Mouse (Mus musculus) heart, postnatal 0 days (tissue): ENCODE measurements around the gene Vps13c. TPM values are rescaled to one million over a fixed set of nuclear protein-coding genes. Genes with fewer than 3 reads are reported as not detected.

Experiments used
- ATAC-seq: fragments of 200-750 bp; cut with Nextera tagmentation; 2 replicates; pipeline ENCODE4 v1.8.0; 2017; ENCODE audit warnings: low read depth, moderate number of reproducible peaks, moderate library complexity; ENCODE audit not compliant: insufficient read depth
- DNase-seq: peaks from one replicate; pipeline ENCODE4 v3.0.0-alpha.2; 2016; ENCODE audit warnings: low spot score
- H3K27ac ChIP-seq: fragments of 300-500 bp; sonication (generic); 2 replicates; pipeline ENCODE4 v1.5.1; 2014; ENCODE audit warnings: low read depth, mild to moderate bottlenecking
- H3K27me3 ChIP-seq: fragments of 300-500 bp; sonication (generic); 2 replicates; pipeline ENCODE4 v1.6.1; 2014; ENCODE audit warnings: low read length, mixed read lengths; ENCODE audit not compliant: control insufficient read depth, insufficient read depth
- H3K36me3 ChIP-seq: fragments of 300-500 bp; sonication (generic); replicated peaks from 2 replicates; pipeline ENCODE4 v1.6.1; 2014; ENCODE audit warnings: low read length, mixed read lengths; ENCODE audit not compliant: control insufficient read depth, insufficient read depth
- H3K4me1 ChIP-seq: fragments of 300-500 bp; sonication (generic); 2 replicates; pipeline ENCODE4 v1.6.1; 2014; ENCODE audit warnings: antibody characterized with exemption; ENCODE audit not compliant: control insufficient read depth, insufficient read depth
- H3K4me2 ChIP-seq: fragments of 300-500 bp; sonication (generic); 2 replicates; pipeline ENCODE4 v1.6.1; 2014; ENCODE audit warnings: low read depth, mild to moderate bottlenecking, low read length, moderate library complexity
- H3K4me3 ChIP-seq: fragments of 300-500 bp; sonication (generic); 2 replicates; pipeline ENCODE4 v1.5.1; 2014; ENCODE audit warnings: low read depth, low read length
- H3K9ac ChIP-seq: fragments of 300-500 bp; sonication (generic); replicated peaks from 2 replicates; pipeline ENCODE4 v1.6.1; 2014; ENCODE audit warnings: low read depth, low read length, mixed read lengths
- H3K9me3 ChIP-seq: fragments of 300-500 bp; sonication (generic); replicated peaks from 2 replicates; pipeline ENCODE4 v1.6.1; 2016; ENCODE audit warnings: low read length; ENCODE audit not compliant: control insufficient read depth
- CTCF ChIP-seq: IDR thresholded peaks from 2 replicates; pipeline ENCODE4 v1.5.1; 2016; ENCODE audit warnings: antibody characterized with exemption, control low read depth, low read depth
- EP300 ChIP-seq: IDR thresholded peaks from 2 replicates; pipeline ENCODE4 v1.6.1; 2016; ENCODE audit warnings: antibody characterized with exemption, low read depth
- WGBS: fragments of 180-500 bp; shearing (Covaris S2); extraction: QIAGEN DNeasy Blood & Tissue Kit; methylation state at CpG from one replicate; pipeline ENCODE4 v1.1.7; 2014; 5-methylcytosine and 5-hydroxymethylcytosine counted together
- polyA plus RNA-seq: library from polyadenylated mRNA; unstranded; fragments of >200 nt; fragmentation: Nextera tagmentation; extraction: Ambion mirVana; gene quantifications from 2 replicates; pipeline ENCODE4 v1.2.1, GENCODE M21; 2015
- total RNA-seq: library from RNA; depleted of rRNA; stranded (reverse); fragments of >200 nt; gene quantifications from 2 replicates; pipeline ENCODE4 v1.2.3, GENCODE M21; 2014; ENCODE audit warnings: low replicate concordance

Gene Vps13c
- total and polyA plus RNA-seq, 2 experiments from 2014 or later, result 3.9 to 26.0 TPM

GRCm38 (mm10) chr9:67846089-67846488, 5.9 kb downstream of the Vps13c start:
- H3K4me2 ChIP-seq, result no peak overlapping the region
- 100% methylated on average over 2 of the region's 2 CpGs for WGBS
- ATAC-seq (no peak), DNase-seq (no peak)
- no peak overlapping the region; the same call in 1 of the 2 replicates for H3K27ac ChIP-seq
- H3K27me3 ChIP-seq, result no peaks in the 10 kb centered on the region
- no peak overlapping the region for H3K9ac ChIP-seq
- no peak for TF ChIP-seq CTCF
- no peak for TF ChIP-seq EP300
- H3K9me3 ChIP-seq, result no peaks in the 10 kb centered on the region
- H3K36me3 ChIP-seq, result peaks cover 4% of the 10 kb centered on the region; the same call in 1 of the 2 replicates
- H3K4me1 ChIP-seq, result peaks cover 10% of the 10 kb centered on the region; the same call in 1 of the 2 replicates
- no peak overlapping the region for H3K4me3 ChIP-seq

GRCm38 (mm10) chr9:67847606-67848005, 7.4 kb downstream of the Vps13c start:
- no peak for DNase-seq
- TF ChIP-seq CTCF (no peak), EP300 (no peak)
- 0 out of 2 replicates have a peak, but pooled peaks cover 9% of the 10 kb centered on the region for H3K4me1 ChIP-seq
- H3K4me3 ChIP-seq, result no peak overlapping the region
- H3K36me3 ChIP-seq, result peaks cover 4% of the 10 kb centered on the region; the same call in 1 of the 2 replicates
- no peak for ATAC-seq
- H3K9ac ChIP-seq, result no peak overlapping the region
- H3K4me2 ChIP-seq, result no peak overlapping the region
- H3K27me3 ChIP-seq, result no peaks in the 10 kb centered on the region
- 81% methylated on average over 3 of the region's 3 CpGs for WGBS
- H3K9me3 ChIP-seq, result no peaks in the 10 kb centered on the region
- no peak overlapping the region for H3K27ac ChIP-seq

- Histone ChIP-seq H3K4me3 (no peak overlapping the region), H3K27me3 (no peaks in the 10 kb centered on the region), H3K9ac (no peak overlapping the region), H3K4me2 (no peak overlapping the region), H3K27ac (no peak overlapping the region), H3K4me1 (0 out of 2 replicates have a peak, but pooled peaks cover 5% of the 10 kb centered on the region), H3K9me3 (no peaks in the 10 kb centered on the region), H3K36me3 (peaks cover 4% of the 10 kb centered on the region)
- 70% methylated on average over 12 of the region's 12 CpGs for WGBS
- TF ChIP-seq CTCF, result no peak
- TF ChIP-seq EP300, result no peak
- DNase-seq (no peak), ATAC-seq (no peak)
These were observed 9.2 kb downstream of the Vps13c start for GRCm38 (mm10) chr9:67849397-67849796.

- H3K4me1 ChIP-seq, result 0 out of 2 replicates have a peak, but pooled peaks cover under 1% of the 10 kb centered on the region
- WGBS, result 86% methylated on average over 3 of the region's 3 CpGs
- no peaks in the 10 kb centered on the region for H3K9me3 ChIP-seq
- ATAC-seq (no peak), DNase-seq (no peak)
- H3K27ac ChIP-seq, result no peak overlapping the region
- H3K4me2 ChIP-seq, result no peak overlapping the region
- no peak overlapping the region for H3K9ac ChIP-seq
- H3K4me3 ChIP-seq, result no peak overlapping the region
- peaks cover 6% of the 10 kb centered on the region for H3K36me3 ChIP-seq
- no peak for TF ChIP-seq CTCF
- no peak for TF ChIP-seq EP300
- no peaks in the 10 kb centered on the region for H3K27me3 ChIP-seq
These were observed 9.7 kb downstream of the Vps13c start for GRCm38 (mm10) chr9:67849846-67850245.

- no peaks in the 10 kb centered on the region for H3K4me1 ChIP-seq
- no peak overlapping the region for H3K4me2 ChIP-seq
- no peak overlapping the region for H3K9ac ChIP-seq
- H3K27me3 ChIP-seq, result no peaks in the 10 kb centered on the region
- ATAC-seq, result no peak
- H3K9me3 ChIP-seq, result no peaks in the 10 kb centered on the region
- H3K27ac ChIP-seq, result no peak overlapping the region
- no peak overlapping the region for H3K4me3 ChIP-seq
- peaks cover 9% of the 10 kb centered on the region for H3K36me3 ChIP-seq
- TF ChIP-seq CTCF (no peak; the same call in 1 of the 2 replicates), EP300 (no peak)
- DNase-seq, result no peak
- WGBS, result 83% methylated on average over 4 of the region's 4 CpGs
These were observed 11.0 kb downstream of the Vps13c start for GRCm38 (mm10) chr9:67851150-67851549.

GRCm38 (mm10) chr9:67860273-67860672, 20.1 kb downstream of the Vps13c start:
- no peak for ATAC-seq
- no peaks in the 10 kb centered on the region for H3K27me3 ChIP-seq
- H3K9ac ChIP-seq, result no peak overlapping the region
- no peaks in the 10 kb centered on the region for H3K9me3 ChIP-seq
- no peak for TF ChIP-seq CTCF
- TF ChIP-seq EP300, result no peak
- no peak overlapping the region for H3K4me3 ChIP-seq
- H3K4me1 ChIP-seq, result no peaks in the 10 kb centered on the region
- H3K36me3 ChIP-seq, result peaks cover 33% of the 10 kb centered on the region
- 84% methylated on average over 2 of the region's 2 CpGs for WGBS
- DNase-seq, result no peak
- H3K27ac ChIP-seq, result no peak overlapping the region
- no peak overlapping the region for H3K4me2 ChIP-seq
